Mouse (Mus musculus) kidney, postnatal 0 days (tissue): Measurements from ENCODE around the gene 6430548M08Rik. TPM values are rescaled to one million over a fixed set of nuclear protein-coding genes. Genes with fewer than 3 reads are reported as not detected.
A peak's percentile ranks its signal among the peaks of the same experiment; 100 is the strongest.

Experiments used
- ATAC-seq: fragments of 200-750 bp; cut with Nextera tagmentation; replicated peaks from 2 replicates; pipeline ENCODE4 v1.8.0; 2017; ENCODE audit warnings: low read depth, moderate number of reproducible peaks, moderate TSS enrichment, moderate library complexity; ENCODE audit not compliant: low FRiP score
- DNase-seq: peaks from one replicate; pipeline ENCODE4 v3.0.0-alpha.2; 2016; ENCODE audit warnings: low spot score
- H3K27ac ChIP-seq: fragments of 300-500 bp; sonication (generic); 2 replicates; pipeline ENCODE4 v1.5.1; 2014; ENCODE audit warnings: mild to moderate bottlenecking
- H3K27me3 ChIP-seq: fragments of 300-500 bp; sonication (generic); 2 replicates; pipeline ENCODE4 v1.6.1; 2014; ENCODE audit warnings: low read length, mixed read lengths; ENCODE audit not compliant: insufficient read depth
- H3K36me3 ChIP-seq: fragments of 300-500 bp; sonication (generic); 2 replicates; pipeline ENCODE4 v1.6.1; 2014; ENCODE audit warnings: low read length, mixed read lengths; ENCODE audit not compliant: insufficient read depth
- H3K4me1 ChIP-seq: fragments of 300-500 bp; sonication (generic); replicated peaks from 2 replicates; pipeline ENCODE4 v1.6.1; 2014; ENCODE audit warnings: antibody characterized with exemption, low read length, mixed read lengths; ENCODE audit not compliant: insufficient read depth
- H3K4me2 ChIP-seq: fragments of 300-500 bp; sonication (generic); 2 replicates; pipeline ENCODE4 v1.6.1; 2014; ENCODE audit warnings: mild to moderate bottlenecking, low read length, moderate library complexity, mixed read lengths
- H3K4me3 ChIP-seq: fragments of 300-500 bp; sonication (generic); replicated peaks from 2 replicates; pipeline ENCODE4 v1.5.1; 2014; ENCODE audit warnings: low read depth, low read length
- H3K9ac ChIP-seq: fragments of 300-500 bp; sonication (generic); 2 replicates; pipeline ENCODE4 v1.6.1; 2014; ENCODE audit warnings: low read depth, low read length
- H3K9me3 ChIP-seq: fragments of 300-500 bp; sonication (generic); replicated peaks from 2 replicates; pipeline ENCODE4 v1.6.1; 2016; ENCODE audit warnings: low read length, inconsistent platforms, mixed read lengths
- CTCF ChIP-seq: IDR thresholded peaks from 2 replicates; pipeline ENCODE4 v1.5.1; 2016; ENCODE audit warnings: antibody characterized with exemption, low read depth, mild to moderate bottlenecking, moderate library complexity
- WGBS: fragments of 180-500 bp; shearing (Covaris S2); extraction: QIAGEN DNeasy Blood & Tissue Kit; methylation state at CpG from one replicate; pipeline ENCODE4 v1.1.7; 2014; 5-methylcytosine and 5-hydroxymethylcytosine counted together
- polyA plus RNA-seq: library from polyadenylated mRNA; unstranded; fragments of >200 nt; fragmentation: Nextera tagmentation; extraction: Ambion mirVana; gene quantifications from 2 replicates; pipeline ENCODE4 v1.2.1, GENCODE M21; 2015

The 6430548M08Rik gene
- polyA plus RNA-seq, 1 experiment from 2014 or later = 6.9 TPM

- ATAC-seq = no peak
- no peak overlapping the region for H3K9ac ChIP-seq
- DNase-seq = no peak
- H3K4me2 ChIP-seq = no peak overlapping the region
- no peak overlapping the region for H3K27ac ChIP-seq
- no peaks in the 10 kb centered on the region for H3K9me3 ChIP-seq
- no peak for TF ChIP-seq CTCF
- H3K4me1 ChIP-seq = no peaks in the 10 kb centered on the region
- H3K4me3 ChIP-seq = no peak overlapping the region
- H3K27me3 ChIP-seq = no peaks in the 10 kb centered on the region
- 79% methylated on average over 7 of the region's 7 CpGs for WGBS
- peaks cover 57% of the 10 kb centered on the region for H3K36me3 ChIP-seq
These were observed 24.4 kb upstream of the 6430548M08Rik start for GRCm38 (mm10) chr8:120089511-120089910.

GRCm38 (mm10) chr8:120091032-120091431, 22.9 kb upstream of the 6430548M08Rik start:
- TF ChIP-seq CTCF = no peak
- no peak overlapping the region for H3K4me3 ChIP-seq
- no peaks in the 10 kb centered on the region for H3K4me1 ChIP-seq
- no peaks in the 10 kb centered on the region for H3K9me3 ChIP-seq
- H3K27me3 ChIP-seq = no peaks in the 10 kb centered on the region
- ATAC-seq = no peak
- no peak overlapping the region for H3K9ac ChIP-seq
- H3K4me2 ChIP-seq = no peak overlapping the region
- H3K36me3 ChIP-seq = peaks cover 46% of the 10 kb centered on the region
- 93% methylated on average over 3 of the region's 3 CpGs for WGBS
- DNase-seq = no peak
- no peak overlapping the region for H3K27ac ChIP-seq

GRCm38 (mm10) chr8:120093103-120093502, 20.8 kb upstream of the 6430548M08Rik start:
- WGBS = 100% methylated on average over 3 of the region's 3 CpGs
- H3K9ac ChIP-seq = no peak overlapping the region
- H3K9me3 ChIP-seq = no peaks in the 10 kb centered on the region
- H3K4me3 ChIP-seq = no peak overlapping the region
- H3K4me2 ChIP-seq = no peak overlapping the region
- no peaks in the 10 kb centered on the region for H3K27me3 ChIP-seq
- ATAC-seq (no peak), DNase-seq (no peak)
- no peak for TF ChIP-seq CTCF
- H3K36me3 ChIP-seq = peaks cover 31% of the 10 kb centered on the region
- no peak overlapping the region for H3K27ac ChIP-seq
- no peaks in the 10 kb centered on the region for H3K4me1 ChIP-seq

- Histone ChIP-seq H3K27ac (no peak overlapping the region), H3K36me3 (peaks cover 25% of the 10 kb centered on the region), H3K9ac (no peak overlapping the region), H3K9me3 (no peaks in the 10 kb centered on the region), H3K4me3 (no peak overlapping the region), H3K4me1 (peaks cover under 1% of the 10 kb centered on the region; the same call in 1 of the 2 replicates), H3K4me2 (no peak overlapping the region), H3K27me3 (no peaks in the 10 kb centered on the region)
- ATAC-seq = no peak
- no peak for DNase-seq
- no peak for TF ChIP-seq CTCF
- WGBS = 88% methylated on average over 10 of the region's 10 CpGs
These were observed 19.2 kb upstream of the 6430548M08Rik start for GRCm38 (mm10) chr8:120094801-120095200.

GRCm38 (mm10) chr8:120096486-120096885, 17.5 kb upstream of the 6430548M08Rik start:
- H3K36me3 ChIP-seq = peaks cover 13% of the 10 kb centered on the region; the same call in 1 of the 2 replicates
- ATAC-seq = no peak
- 68% methylated on average over 2 of the region's 2 CpGs for WGBS
- no peak for TF ChIP-seq CTCF
- H3K9me3 ChIP-seq = no peaks in the 10 kb centered on the region
- H3K27me3 ChIP-seq = no peaks in the 10 kb centered on the region
- no peak overlapping the region for H3K27ac ChIP-seq
- no peak for DNase-seq
- no peak overlapping the region for H3K4me3 ChIP-seq
- H3K9ac ChIP-seq = no peak overlapping the region
- peaks cover 6% of the 10 kb centered on the region; the same call in 1 of the 2 replicates for H3K4me1 ChIP-seq
- no peak overlapping the region for H3K4me2 ChIP-seq

- 2% methylated on average over 25 of the region's 25 CpGs for WGBS
- peak; percentile 8; the same call in 1 of the 2 replicates for ATAC-seq
- Histone ChIP-seq H3K9me3 (no peaks in the 10 kb centered on the region), H3K9ac (peak overlapping the region; percentile 89), H3K4me2 (peak overlapping the region; percentile 95), H3K27ac (peak overlapping the region; percentile 89), H3K4me3 (peak overlapping the region; percentile 97), H3K4me1 (peaks cover 12% of the 10 kb centered on the region), H3K27me3 (no peaks in the 10 kb centered on the region), H3K36me3 (no peaks in the 10 kb centered on the region)
- peak; percentile 40 for DNase-seq
- no peak for TF ChIP-seq CTCF
These were observed 13.4 kb upstream of the 6430548M08Rik start for GRCm38 (mm10) chr8:120100388-120101067.
